In genomic region chr3:41266216-41266615, GRCm38 (mm10) we compare ENCODE assay signal across 15 mouse cellular contexts.
"Had no signal": no experiment of that assay in that cellular context is flagged by ENCODE, and none has a peak within 500 bp of the region (broad histone marks: within the 10 kb centered on the region; RNA-seq: fewer than 3 reads in every experiment).

No protein-coding gene starts in this region.

- DNase-seq: retina, postnatal 1 day; right cerebral cortex, adult 18-20 months; right cerebral cortex, postnatal 14 days; right cerebral cortex, postnatal 25 days; right cerebral cortex, postnatal 4 days; spleen, adult 18-20 months; thymus, adult 18-20 months; thymus, adult 2 months; thymus, postnatal 25 days; thymus, postnatal 4 days had no signal

- H3K27me3 ChIP-seq: neural tube, embryonic 12.5 days; neural tube, embryonic 13.5 days; neural tube, embryonic 15.5 days; stomach, embryonic 15.5 days had no signal

- H3K9me3 ChIP-seq: neural tube, embryonic 12.5 days; neural tube, embryonic 13.5 days; neural tube, embryonic 15.5 days; stomach, embryonic 15.5 days had no signal

- H3K27ac ChIP-seq: neural tube, embryonic 12.5 days; neural tube, embryonic 13.5 days; neural tube, embryonic 15.5 days; stomach, embryonic 15.5 days; stomach, postnatal 0 days had no signal

- H3K4me3 ChIP-seq: neural tube, embryonic 12.5 days; neural tube, embryonic 13.5 days; neural tube, embryonic 15.5 days; stomach, embryonic 15.5 days had no signal

- H3K36me3 ChIP-seq: neural tube, embryonic 12.5 days; neural tube, embryonic 13.5 days; neural tube, embryonic 15.5 days; stomach, embryonic 15.5 days had no signal

- H3K4me1 ChIP-seq: neural tube, embryonic 12.5 days; neural tube, embryonic 13.5 days; neural tube, embryonic 15.5 days; stomach, embryonic 15.5 days had no signal

- H3K4me2 ChIP-seq: neural tube, embryonic 12.5 days; neural tube, embryonic 13.5 days; neural tube, embryonic 15.5 days; stomach, embryonic 15.5 days had no signal

- H3K9ac ChIP-seq: neural tube, embryonic 12.5 days; neural tube, embryonic 13.5 days; neural tube, embryonic 15.5 days; stomach, embryonic 15.5 days had no signal
